Mouse (Mus musculus) skeletal muscle tissue, adult 2 months (tissue): ENCODE data around the gene Morc1.
A peak's percentile ranks its signal among the peaks of the same experiment; 100 is the strongest.

Source experiments
- DNase-seq: peaks from one replicate; pipeline ENCODE4 v3.0.0-alpha.2; 2012; ENCODE audit warnings: low read depth, low spot score

Gene Morc1

DNA sequence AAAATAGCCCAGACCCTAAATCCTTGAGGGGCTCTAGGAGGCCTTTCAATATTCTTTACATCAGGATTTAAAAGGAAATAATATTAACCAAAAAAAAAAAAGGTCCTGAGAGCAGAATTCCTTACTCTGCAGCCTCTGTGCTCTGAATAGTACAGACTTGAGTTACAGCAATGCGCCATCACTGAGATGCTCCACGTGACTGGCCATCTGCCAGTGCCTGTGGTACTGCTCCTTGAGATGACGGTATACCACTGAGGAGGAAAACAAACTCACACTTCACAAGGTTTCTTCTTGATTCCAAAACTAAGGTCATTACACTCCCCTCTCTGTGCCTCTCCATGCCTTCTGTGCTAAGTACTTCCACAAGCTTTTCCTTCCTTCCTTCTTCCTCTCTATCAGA lies 195.1 kb downstream of the Morc1 start:
- DNase-seq = no peak

DNA sequence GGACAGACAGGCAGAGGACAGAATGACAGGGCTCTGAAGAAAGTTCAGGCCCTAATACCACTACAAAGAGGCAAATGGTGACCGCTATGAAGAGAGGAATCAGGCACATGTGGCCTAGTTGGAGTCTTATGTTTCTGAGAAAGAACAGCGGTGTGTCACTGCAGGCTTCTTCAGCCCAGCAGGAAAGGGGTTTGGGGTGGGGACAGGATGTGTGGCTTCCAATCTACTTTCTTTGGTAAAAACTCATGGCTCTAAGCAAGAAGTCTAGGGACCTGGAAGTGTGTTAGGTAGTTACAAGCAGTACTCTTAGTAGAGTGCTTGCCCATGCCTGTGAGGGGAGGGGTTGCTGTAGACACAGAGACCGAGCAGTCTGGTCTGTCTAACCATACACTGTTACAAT lies 196.3 kb downstream of the Morc1 start:
- DNase-seq = no peak

DNA sequence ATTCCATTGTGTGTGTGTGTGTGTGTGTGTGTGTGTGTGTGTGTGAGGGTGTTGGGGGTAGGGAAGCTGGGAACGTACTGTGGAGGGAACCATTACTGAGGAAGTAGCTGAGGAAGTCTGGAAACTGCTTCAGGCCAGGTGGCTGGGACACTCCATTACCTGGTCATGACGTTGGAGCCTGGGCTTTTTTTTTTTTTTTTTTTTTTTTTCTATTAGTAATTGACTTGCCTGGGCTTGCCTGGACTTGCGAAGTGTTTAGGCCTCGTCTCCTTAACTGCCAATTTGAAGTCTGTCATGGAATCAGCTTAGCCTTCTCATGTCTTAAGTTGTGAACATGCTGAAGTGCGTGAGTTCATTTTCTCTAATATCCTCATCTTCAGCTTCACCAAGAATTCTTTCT lies 198.7 kb downstream of the Morc1 start:
- no peak for DNase-seq

DNA sequence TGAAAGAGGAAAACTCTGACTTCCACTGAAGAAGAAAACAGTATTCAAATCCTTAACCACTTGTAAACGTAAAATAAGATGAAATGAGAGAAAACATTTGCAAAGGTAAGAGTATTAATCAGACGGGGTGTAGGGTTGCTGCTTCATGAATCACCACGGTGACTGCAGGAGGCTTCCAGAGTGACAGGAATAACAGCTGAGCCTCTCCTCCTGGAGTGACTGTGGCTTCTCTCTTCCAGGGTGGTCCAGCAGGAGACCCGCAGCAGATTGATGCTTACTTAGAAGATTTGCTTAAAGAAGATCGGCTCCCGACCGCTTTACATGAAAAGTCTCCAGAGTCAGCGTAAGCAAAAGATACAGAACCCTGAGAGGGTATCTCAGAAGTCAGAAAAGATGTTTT lies 199.4 kb downstream of the Morc1 start:
- DNase-seq = no peak

DNA sequence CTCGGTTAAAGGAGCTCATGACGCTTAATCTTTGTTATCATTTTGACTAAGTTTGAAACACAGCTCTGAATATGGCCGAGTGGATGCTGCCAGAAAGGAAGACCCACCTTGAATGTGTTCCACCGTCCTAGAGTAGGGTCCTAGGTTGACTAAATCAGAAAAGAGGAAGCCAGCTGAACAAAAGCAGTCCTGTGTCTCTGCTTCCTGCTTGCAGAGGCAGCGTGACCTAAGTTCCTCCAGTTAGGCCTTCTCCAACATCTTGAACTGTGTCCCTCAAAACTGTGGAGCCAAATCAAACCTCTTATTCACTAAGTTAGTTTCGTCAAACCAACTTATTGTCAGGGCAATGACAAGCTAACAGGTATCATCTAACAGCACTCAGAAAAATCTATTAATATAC lies 201.3 kb downstream of the Morc1 start:
- no peak for DNase-seq

DNA sequence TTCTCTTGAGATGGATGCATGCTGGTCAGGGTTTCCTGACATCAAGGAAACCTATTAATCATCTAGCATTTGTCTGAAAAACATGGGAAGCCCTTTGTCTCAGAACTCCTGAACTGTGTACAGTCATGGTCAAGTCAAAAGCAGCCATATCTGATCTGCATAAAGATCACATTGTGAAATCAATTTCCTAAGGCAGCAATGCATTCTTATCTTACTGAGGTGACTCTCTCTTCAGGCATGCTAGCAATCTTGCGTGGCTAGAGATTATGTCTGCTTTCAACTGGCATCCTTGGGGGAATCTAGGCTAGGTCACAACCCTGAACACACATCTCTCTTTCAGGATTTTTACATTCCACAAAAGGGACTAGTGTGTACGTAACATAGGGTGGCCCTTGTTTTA lies 215.2 kb downstream of the Morc1 start:
- no peak for DNase-seq

DNA sequence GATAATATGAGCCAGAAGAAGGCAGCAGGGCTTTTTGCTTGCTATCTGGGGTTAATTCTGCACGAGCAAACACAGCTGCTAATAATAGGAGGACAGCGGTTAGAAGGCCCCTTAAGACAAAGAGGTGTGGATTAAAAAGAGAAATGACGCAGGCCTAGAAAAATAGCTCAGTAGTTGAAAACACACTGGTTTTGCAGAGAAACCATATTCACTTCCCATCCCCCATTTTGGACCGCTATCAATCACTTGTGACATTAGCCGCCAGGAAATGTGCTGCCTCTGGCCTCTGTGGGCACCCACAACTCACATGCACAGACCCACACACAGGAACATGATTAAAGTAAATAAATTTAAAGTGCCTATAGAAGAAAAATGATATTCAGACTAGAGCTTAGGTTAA lies 240.7 kb downstream of the Morc1 start:
- no peak for DNase-seq

DNA sequence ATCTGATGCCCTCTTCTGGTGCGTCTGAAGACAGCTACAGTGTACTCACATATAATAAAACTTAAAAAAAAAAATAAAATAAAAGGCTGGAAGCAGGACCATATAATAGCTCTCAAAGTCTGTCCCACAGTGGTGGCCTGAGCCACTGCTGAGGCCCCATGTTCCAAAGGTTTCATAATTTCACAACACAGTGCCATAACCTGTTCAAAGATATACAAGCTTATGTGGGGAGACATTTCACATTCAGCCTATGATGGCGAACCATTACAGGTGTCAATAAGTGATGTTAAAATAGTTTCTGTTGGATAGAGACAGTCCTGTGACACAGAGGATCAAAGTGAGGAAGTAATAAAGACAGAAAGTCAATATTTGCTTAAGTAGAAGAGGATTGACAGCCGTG lies 241.6 kb downstream of the Morc1 start:
- DNase-seq = no peak

DNA sequence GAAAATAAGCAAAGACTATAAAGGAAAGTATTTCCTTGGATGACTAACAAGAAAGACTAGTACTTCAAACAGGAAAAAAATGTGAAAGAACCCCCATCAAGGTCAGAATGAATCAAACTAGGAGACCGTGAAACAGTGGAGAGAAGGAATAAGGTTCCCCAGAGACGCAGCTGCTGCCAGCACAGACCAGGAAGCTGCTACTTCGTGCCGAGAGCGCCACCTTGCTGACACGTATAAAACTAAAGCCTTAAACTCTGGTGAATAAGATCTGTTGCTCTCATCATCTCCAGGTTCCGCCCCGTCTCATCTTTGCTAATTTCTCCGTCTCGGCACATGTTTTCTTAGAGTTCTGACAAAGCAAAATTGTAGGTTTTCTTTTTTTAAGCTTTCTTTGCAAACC lies 244.6 kb downstream of the Morc1 start:
- DNase-seq = peak; percentile 36

DNA sequence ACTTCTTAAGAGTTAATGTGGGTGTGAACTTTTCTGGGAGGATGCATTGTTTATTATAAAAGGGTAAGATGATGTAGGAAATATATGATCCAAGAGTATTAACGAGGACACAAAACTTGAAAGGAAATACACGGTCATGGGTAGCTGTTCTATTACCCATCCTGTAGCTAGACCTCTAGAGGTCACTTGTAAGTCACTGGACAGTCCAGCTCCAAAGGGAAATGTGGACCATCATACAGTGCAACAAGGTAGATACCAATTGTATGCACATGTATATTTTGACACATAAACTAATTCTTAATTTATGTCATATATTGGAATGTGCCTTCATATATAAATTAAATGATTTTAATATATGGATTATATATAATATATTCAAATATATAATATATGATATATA lies 245.2 kb downstream of the Morc1 start:
- DNase-seq = no peak

DNA sequence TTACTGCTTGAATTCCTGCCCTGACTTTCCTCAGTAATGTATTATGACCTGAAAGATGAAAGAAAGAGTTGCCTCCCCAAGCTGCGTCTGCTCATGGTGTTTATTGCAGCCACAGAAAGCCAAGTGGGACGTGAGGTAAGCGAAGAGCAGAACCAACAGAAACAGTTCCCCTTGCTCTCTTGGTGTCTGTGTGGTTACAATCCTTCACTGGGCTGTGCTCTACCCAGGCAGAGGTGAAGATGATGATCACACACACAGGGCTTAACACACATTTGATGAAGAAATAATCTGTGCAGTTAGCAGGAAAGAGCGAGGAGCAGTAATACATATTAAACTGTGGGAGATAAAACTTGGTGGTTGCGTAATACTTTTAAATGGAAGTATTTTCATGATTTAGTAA lies 246.3 kb downstream of the Morc1 start:
- no peak for DNase-seq

DNA sequence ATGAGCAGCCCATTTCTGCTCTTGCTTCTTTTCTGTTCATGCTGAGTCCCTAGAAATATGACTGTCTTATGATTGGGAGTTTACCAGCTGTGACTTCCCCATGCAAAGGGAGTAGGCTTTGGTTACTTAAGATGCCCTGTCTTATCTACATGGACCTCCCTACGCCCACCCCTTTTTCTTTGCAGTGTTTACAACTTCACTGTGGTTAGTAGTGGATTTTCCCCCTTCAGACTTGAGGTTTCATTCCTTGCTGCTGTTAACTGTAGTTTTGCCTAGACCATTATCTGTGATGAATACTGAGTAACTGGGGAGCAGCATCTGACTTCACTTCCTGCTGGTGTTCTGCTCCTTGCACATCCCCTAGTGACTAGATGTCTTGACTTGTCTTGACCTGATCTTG lies 247.0 kb downstream of the Morc1 start:
- no peak for DNase-seq
